Mouse (Mus musculus) heart, postnatal 10 days (tissue): Measurements from ENCODE around the gene 4933406M09Rik. TPM values are rescaled to one million over a fixed set of nuclear protein-coding genes. Genes with fewer than 3 reads are reported as not detected.

ENCODE experiments used
- DNase-seq, 2 experiments: peaks; one replicate each; pipeline ENCODE4 v3.0.0; 2021
- intact Hi-C: fragments of 180-260 bp; cut with DNase I; formaldehyde crosslinking; loops from one replicate; pipeline ENCODE4 v1.15.1; 2025
- total RNA-seq, 2 experiments: library from RNA; stranded (reverse); gene quantifications; 2 replicates each; pipeline ENCODE4 v1.2.3; 2021

4933406M09Rik gene
- total RNA-seq, 2 experiments from 2014 or later, result not detected

GRCm38 (mm10) chr1:134419751-134420458 is 34.2 kb downstream of the 4933406M09Rik start:
- DNase-seq, result peak; percentile 26 to 28
- intact Hi-C loops, result no loop called here

GRCm38 (mm10) chr1:134423911-134424310 is 38.2 kb downstream of the 4933406M09Rik start:
- no peak for DNase-seq
- intact Hi-C loops, result no loop called here

GRCm38 (mm10) chr1:134426289-134426688 is 40.5 kb downstream of the 4933406M09Rik start:
- DNase-seq, result no peak
- intact Hi-C loops, result no loop called here

GRCm38 (mm10) chr1:134433002-134433401 is 47.3 kb downstream of the 4933406M09Rik start:
- intact Hi-C loops, result no loop called here

GRCm38 (mm10) chr1:134433473-134433872 is 47.7 kb downstream of the 4933406M09Rik start:
- intact Hi-C loops, result no loop called here
- no peak for DNase-seq

More at GRCm38 (mm10) chr1:134433002-134433401, 47.3 kb downstream of the 4933406M09Rik start:
- DNase-seq, result no peak

GRCm38 (mm10) chr1:134435414-134435813 is 49.7 kb downstream of the 4933406M09Rik start:
- peak; percentile 10 to 41 for DNase-seq
- intact Hi-C loops, result no loop called here

- DNase-seq, result no peak
- intact Hi-C loops, result no loop called here
Measured at GRCm38 (mm10) chr1:134440437-134440836, 54.7 kb downstream of the 4933406M09Rik start.

Other genes starting within 250 kb of the 4933406M09Rik start
- under 1 TPM; 0.53 to 0.55 TPM for gene Chil1, start 203.8 kb upstream of the 4933406M09Rik start, total RNA-seq
- gene Mybph, start 192.5 kb upstream of the 4933406M09Rik start, total RNA-seq, result under 1 TPM in 1 of 2 experiments, not detected in 1; 0.32 TPM
- gene Adora1, start 150.5 kb upstream of the 4933406M09Rik start, total RNA-seq, result 10 to 100 TPM; 12.0 to 19.4 TPM
- gene Myog, start 96.0 kb upstream of the 4933406M09Rik start, total RNA-seq, result not detected
- gene Ppfia4, start 53.0 kb upstream of the 4933406M09Rik start, total RNA-seq, result 1 to 10 TPM; 3.4 to 3.7 TPM
- gene Tmem183a, start 24.0 kb upstream of the 4933406M09Rik start, total RNA-seq, result 10 to 100 TPM; 24.2 to 25.7 TPM
- 10 to 100 TPM; 31.0 to 33.4 TPM for gene Cyb5r1, start 19.6 kb downstream of the 4933406M09Rik start, total RNA-seq
- 100 to 1,000 TPM; 132 to 133 TPM for gene Adipor1, start 29.4 kb downstream of the 4933406M09Rik start, total RNA-seq
- gene Klhl12, start 69.6 kb downstream of the 4933406M09Rik start, total RNA-seq, result 10 to 100 TPM; 18.3 to 19.6 TPM
- 10 to 100 TPM; 11.6 to 12.8 TPM for gene Rabif, start 108.7 kb downstream of the 4933406M09Rik start, total RNA-seq
- gene Mgat4e, start 163.7 kb downstream of the 4933406M09Rik start, total RNA-seq, result not detected
- 10 to 100 TPM; 27.6 to 34.5 TPM for gene Kdm5b, start 174.2 kb downstream of the 4933406M09Rik start, total RNA-seq